Mouse (Mus musculus) C2C12 (cell line): ENCODE results near the gene Pias1.

ENCODE experiments used
- CEBPB ChIP-seq: IDR thresholded peaks from one replicate; pipeline ENCODE4 v1.6.1; 2011; ENCODE audit warnings: low read depth, mild to moderate bottlenecking, control low read depth, moderate library complexity
- CTCF ChIP-seq: IDR thresholded peaks from one replicate; pipeline ENCODE4 v1.5.1; 2011; ENCODE audit not compliant: control insufficient read depth, insufficient read depth, insufficient read length
- FOSL1 ChIP-seq: IDR thresholded peaks from one replicate; pipeline ENCODE4 v1.8.0; 2011; ENCODE audit warnings: mild to moderate bottlenecking, low read length; ENCODE audit not compliant: poor library complexity, insufficient read depth, severe bottlenecking
- MAX ChIP-seq: IDR thresholded peaks from one replicate; pipeline ENCODE4 v1.6.1; 2011; ENCODE audit warnings: mild to moderate bottlenecking, control low read depth
- MYOD1 ChIP-seq: IDR thresholded peaks from one replicate; pipeline ENCODE4 v1.6.1; 2011; ENCODE audit warnings: low read depth; ENCODE audit not compliant: control insufficient read depth, insufficient read length
- MYOG ChIP-seq: IDR thresholded peaks from one replicate; pipeline ENCODE4 v1.6.1; 2011; ENCODE audit not compliant: control insufficient read depth, insufficient read length; ENCODE audit errors: extremely low read depth
- USF1 ChIP-seq: IDR thresholded peaks from one replicate; pipeline ENCODE4 v1.6.1; 2011; ENCODE audit warnings: low read depth, mild to moderate bottlenecking, control low read depth, moderate library complexity

DNA sequence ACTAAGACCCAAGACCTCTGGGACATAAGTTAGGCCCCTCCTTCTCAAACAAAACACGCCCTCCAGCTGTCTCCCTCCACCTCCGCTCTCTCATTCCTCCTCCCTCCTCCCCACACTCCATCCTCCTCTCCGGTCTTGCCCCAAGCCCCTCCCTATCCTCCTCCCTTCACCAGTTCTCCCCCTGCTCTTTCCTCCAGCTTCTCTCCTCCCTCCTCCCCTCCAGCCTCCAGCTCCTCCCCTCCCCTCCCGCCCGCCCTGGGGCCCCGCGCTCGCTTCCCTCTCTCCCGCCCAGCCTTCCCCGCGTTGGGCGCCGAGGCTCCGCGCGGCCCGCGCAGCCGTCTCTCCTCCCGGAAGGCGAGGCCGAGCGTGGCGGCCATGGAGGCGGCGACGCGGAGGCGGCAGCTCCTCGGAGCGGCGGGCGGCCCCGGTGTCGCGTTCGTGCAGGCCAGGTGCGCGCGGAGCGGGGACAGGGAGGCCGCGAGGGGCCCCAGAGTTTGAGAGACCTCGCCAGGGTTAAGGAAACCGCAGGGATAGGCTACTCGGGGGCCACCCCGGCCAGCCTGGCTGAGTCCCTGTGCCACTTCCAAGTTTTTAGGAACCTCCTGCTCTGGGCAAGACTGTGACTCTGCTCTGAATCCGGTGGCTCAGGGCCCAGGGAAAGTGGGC, 149.1 kb downstream of the Pias1 start, which contains the start of gene Cln6:
- TF ChIP-seq MYOD1: no peak
- no peak for TF ChIP-seq USF1
- TF ChIP-seq CTCF: no peak
- no peak for TF ChIP-seq FOSL1
- no peak for TF ChIP-seq MAX
- no peak for TF ChIP-seq MYOG
- no peak for TF ChIP-seq CEBPB
